Mouse (Mus musculus) intestine, embryonic 14.5 days (tissue): ENCODE data around the gene Rgl2. TPM values are rescaled to one million over a fixed set of nuclear protein-coding genes. Genes with fewer than 3 reads are reported as not detected.
"Not testable (repeated sequence)": the region's sequence is repeated elsewhere in the genome, so short reads cannot be mapped to it uniquely, and the experiment has no call there.

Experiments
- ATAC-seq: fragments of 200-750 bp; cut with Nextera tagmentation; replicated peaks from 2 replicates; pipeline ENCODE4 v1.8.0; 2017; ENCODE audit warnings: low read depth, moderate number of reproducible peaks, moderate TSS enrichment, moderate library complexity; ENCODE audit not compliant: low FRiP score, low TSS enrichment
- DNase-seq: peaks from one replicate; pipeline ENCODE4 v3.0.0-alpha.2; 2018; ENCODE audit warnings: low spot score
- H3K27ac ChIP-seq: fragments of 300-500 bp; sonication (generic); 2 replicates; pipeline ENCODE4 v1.5.1; 2014; ENCODE audit warnings: low read depth, mild to moderate bottlenecking, control low read depth
- H3K27me3 ChIP-seq: fragments of 300-500 bp; sonication (generic); replicated peaks from 2 replicates; pipeline ENCODE4 v1.6.1; 2014; ENCODE audit warnings: low read length, control low read depth; ENCODE audit not compliant: control insufficient read depth, insufficient read depth
- H3K36me3 ChIP-seq: fragments of 300-500 bp; sonication (generic); 2 replicates; pipeline ENCODE4 v1.6.1; 2014; ENCODE audit warnings: low read length, control low read depth; ENCODE audit not compliant: control insufficient read depth, insufficient read depth
- H3K4me1 ChIP-seq: fragments of 300-500 bp; sonication (generic); replicated peaks from 2 replicates; pipeline ENCODE4 v1.6.1; 2014; ENCODE audit warnings: low read length, control low read depth, mixed read lengths; ENCODE audit not compliant: control insufficient read depth, insufficient read depth
- H3K4me2 ChIP-seq: fragments of 300-500 bp; sonication (generic); 2 replicates; pipeline ENCODE4 v1.6.1; 2014; ENCODE audit warnings: low read length
- H3K4me3 ChIP-seq: fragments of 300-500 bp; sonication (generic); 2 replicates; pipeline ENCODE4 v1.5.1; 2014; ENCODE audit warnings: low read depth, low read length, control low read depth, mixed read lengths
- H3K9ac ChIP-seq: fragments of 300-500 bp; sonication (generic); 2 replicates; pipeline ENCODE4 v1.6.1; 2014; ENCODE audit warnings: mild to moderate bottlenecking, low read length
- H3K9me3 ChIP-seq: fragments of 300-500 bp; sonication (generic); 2 replicates; pipeline ENCODE4 v1.6.1; 2016; ENCODE audit warnings: low read length, control low read depth; ENCODE audit not compliant: control insufficient read depth
- WGBS: fragments of 180-500 bp; shearing (Covaris S2); extraction: QIAGEN DNeasy Blood & Tissue Kit; methylation state at CpG from one replicate; pipeline ENCODE4 v1.1.7; 2014; 5-methylcytosine and 5-hydroxymethylcytosine counted together
- polyA plus RNA-seq: library from polyadenylated mRNA; unstranded; fragments of >200 nt; fragmentation: Nextera tagmentation; extraction: Ambion mirVana; gene quantifications from 2 replicates; pipeline ENCODE4 v1.2.1, GENCODE M21; 2014

Gene Rgl2
- polyA plus RNA-seq, 1 experiment from 2014 or later: 34.5 TPM

- DNase-seq: no peak
Measured at GRCm38 (mm10) chr17:33892429-33892828, 36.9 kb upstream of the Rgl2 start.

GRCm38 (mm10) chr17:33893011-33893410, 36.3 kb upstream of the Rgl2 start:
- ATAC-seq, H3K4me1 ChIP-seq, H3K27ac ChIP-seq, H3K4me3 ChIP-seq, H3K27me3 ChIP-seq, H3K9me3 ChIP-seq, H3K4me2 ChIP-seq, DNase-seq, H3K9ac ChIP-seq, H3K36me3 ChIP-seq: not testable (repeated sequence)
- WGBS: 59% methylated on average over 4 of the region's 4 CpGs

More at GRCm38 (mm10) chr17:33892429-33892828, 36.9 kb upstream of the Rgl2 start:
- Histone ChIP-seq H3K4me2 (no peak overlapping the region), H3K4me1 (peaks cover 9% of the 10 kb centered on the region), H3K36me3 (no peaks in the 10 kb centered on the region), H3K27ac (no peak overlapping the region), H3K27me3 (no peaks in the 10 kb centered on the region), H3K9me3 (no peaks in the 10 kb centered on the region), H3K4me3 (no peak overlapping the region), H3K9ac (no peak overlapping the region)
- no peak for ATAC-seq
- 20% methylated on average over 7 of the region's 7 CpGs for WGBS

- Histone ChIP-seq H3K4me2 (no peak overlapping the region), H3K4me3 (no peak overlapping the region), H3K9me3 (no peaks in the 10 kb centered on the region), H3K4me1 (no peaks in the 10 kb centered on the region), H3K27ac (no peak overlapping the region), H3K9ac (no peak overlapping the region), H3K36me3 (no peaks in the 10 kb centered on the region), H3K27me3 (no peaks in the 10 kb centered on the region)
- ATAC-seq (no peak), DNase-seq (no peak)
- 36% methylated on average over 6 of the region's 6 CpGs for WGBS
Measured at GRCm38 (mm10) chr17:33897114-33897794, 32.1 kb upstream of the Rgl2 start.

GRCm38 (mm10) chr17:33898193-33898592, 31.1 kb upstream of the Rgl2 start:
- not testable (repeated sequence) for DNase-seq, H3K4me1 ChIP-seq, ATAC-seq, H3K4me2 ChIP-seq, H3K4me3 ChIP-seq, H3K27me3 ChIP-seq, H3K9ac ChIP-seq, H3K27ac ChIP-seq, H3K36me3 ChIP-seq, H3K9me3 ChIP-seq
- WGBS: 83% methylated on average over 3 of the region's 4 CpGs

GRCm38 (mm10) chr17:33899642-33900041, 29.7 kb upstream of the Rgl2 start:
- Histone ChIP-seq H3K36me3 (no peaks in the 10 kb centered on the region), H3K9ac (no peak overlapping the region), H3K4me2 (no peak overlapping the region), H3K9me3 (no peaks in the 10 kb centered on the region), H3K27me3 (no peaks in the 10 kb centered on the region), H3K4me1 (no peaks in the 10 kb centered on the region), H3K4me3 (no peak overlapping the region), H3K27ac (no peak overlapping the region)
- no peak for ATAC-seq
- 90% methylated on average over 4 of the region's 4 CpGs for WGBS
- DNase-seq: no peak

- no peaks in the 10 kb centered on the region for H3K27me3 ChIP-seq
- no peak overlapping the region for H3K4me2 ChIP-seq
- no peak overlapping the region for H3K27ac ChIP-seq
- no peaks in the 10 kb centered on the region for H3K36me3 ChIP-seq
- DNase-seq (no peak), ATAC-seq (no peak)
- no peaks in the 10 kb centered on the region for H3K4me1 ChIP-seq
- no peak overlapping the region for H3K9ac ChIP-seq
- 50% methylated on average over 7 of the region's 7 CpGs for WGBS
- no peak overlapping the region for H3K4me3 ChIP-seq
- H3K9me3 ChIP-seq: no peaks in the 10 kb centered on the region
Measured at GRCm38 (mm10) chr17:33900281-33900988, 28.9 kb upstream of the Rgl2 start.

GRCm38 (mm10) chr17:33900989-33901314, 28.4 kb upstream of the Rgl2 start:
- ATAC-seq (no peak), DNase-seq (no peak)
- Histone ChIP-seq H3K4me3 (no peak overlapping the region), H3K36me3 (no peaks in the 10 kb centered on the region), H3K4me1 (no peaks in the 10 kb centered on the region), H3K9ac (no peak overlapping the region), H3K9me3 (no peaks in the 10 kb centered on the region), H3K27me3 (no peaks in the 10 kb centered on the region), H3K27ac (no peak overlapping the region), H3K4me2 (no peak overlapping the region)
- 85% methylated on average over 4 of the region's 4 CpGs for WGBS

GRCm38 (mm10) chr17:33901653-33902052, 27.7 kb upstream of the Rgl2 start:
- H3K27me3 ChIP-seq: no peaks in the 10 kb centered on the region
- H3K9ac ChIP-seq: no peak overlapping the region
- DNase-seq (no peak), ATAC-seq (no peak)
- H3K4me2 ChIP-seq: no peak overlapping the region
- no peaks in the 10 kb centered on the region for H3K9me3 ChIP-seq
- no peak overlapping the region for H3K27ac ChIP-seq
- WGBS: 51% methylated on average over 4 of the region's 4 CpGs
- no peaks in the 10 kb centered on the region for H3K4me1 ChIP-seq
- H3K4me3 ChIP-seq: no peak overlapping the region
- no peaks in the 10 kb centered on the region for H3K36me3 ChIP-seq

GRCm38 (mm10) chr17:33902079-33902478, 27.3 kb upstream of the Rgl2 start:
- Histone ChIP-seq H3K4me1 (no peaks in the 10 kb centered on the region), H3K27me3 (no peaks in the 10 kb centered on the region), H3K9me3 (no peaks in the 10 kb centered on the region), H3K36me3 (no peaks in the 10 kb centered on the region), H3K4me2 (no peak overlapping the region), H3K9ac (no peak overlapping the region), H3K27ac (no peak overlapping the region), H3K4me3 (no peak overlapping the region)
- WGBS: 25% methylated on average over 4 of the region's 4 CpGs
- ATAC-seq (no peak), DNase-seq (no peak)
